Mouse (Mus musculus): ENCODE measurements around the gene 2310057N15Rik. TPM values are rescaled to one million over a fixed set of nuclear protein-coding genes. Genes with fewer than 3 reads are reported as not detected.

The 2310057N15Rik gene
- polyA plus RNA-seq, 1 experiment from 2014 or later, result not detected

Other genes with a start within 250 kb of the 2310057N15Rik start
- gene Cldn8, start 211.0 kb downstream of the 2310057N15Rik start, polyA plus RNA-seq (2015; fragmentation: Nextera tagmentation; extraction: Ambion mirVana), result not detected in 2 replicates
- gene Krtap24-1, start 161.9 kb downstream of the 2310057N15Rik start, polyA plus RNA-seq (2015; fragmentation: Nextera tagmentation; extraction: Ambion mirVana), result not detected in 2 replicates
- gene 2310079G19Rik, start 146.5 kb downstream of the 2310057N15Rik start, polyA plus RNA-seq (2015; fragmentation: Nextera tagmentation; extraction: Ambion mirVana), result not detected in 2 replicates
- not detected in 2 replicates for gene Krtap26-1, start 126.4 kb downstream of the 2310057N15Rik start, polyA plus RNA-seq (2015; fragmentation: Nextera tagmentation; extraction: Ambion mirVana)
- gene Krtap27-1, start 102.5 kb downstream of the 2310057N15Rik start, polyA plus RNA-seq (2015; fragmentation: Nextera tagmentation; extraction: Ambion mirVana), result not detected in 2 replicates
- not detected in 2 replicates for gene 2310061N02Rik, start 66.2 kb downstream of the 2310057N15Rik start, polyA plus RNA-seq (2015; fragmentation: Nextera tagmentation; extraction: Ambion mirVana)
- not detected in 2 replicates for gene Krtap13-1, start 45.3 kb downstream of the 2310057N15Rik start, polyA plus RNA-seq (2015; fragmentation: Nextera tagmentation; extraction: Ambion mirVana)
- gene Krtap13, start 22.6 kb downstream of the 2310057N15Rik start, polyA plus RNA-seq (2015; fragmentation: Nextera tagmentation; extraction: Ambion mirVana), result not detected in 2 replicates
- not detected in 2 replicates for gene 2310034C09Rik, start 15.4 kb downstream of the 2310057N15Rik start, polyA plus RNA-seq (2015; fragmentation: Nextera tagmentation; extraction: Ambion mirVana)
- gene Gm5965, start 3.7 kb upstream of the 2310057N15Rik start, polyA plus RNA-seq (2015; fragmentation: Nextera tagmentation; extraction: Ambion mirVana), result not detected in 2 replicates
- not detected in 2 replicates for gene Gm20741, start 38.0 kb upstream of the 2310057N15Rik start, polyA plus RNA-seq (2015; fragmentation: Nextera tagmentation; extraction: Ambion mirVana)
- gene Krtap15, start 46.0 kb upstream of the 2310057N15Rik start, polyA plus RNA-seq (2015; fragmentation: Nextera tagmentation; extraction: Ambion mirVana), result not detected in 2 replicates
- gene Krtap14, start 51.9 kb upstream of the 2310057N15Rik start, polyA plus RNA-seq (2015; fragmentation: Nextera tagmentation; extraction: Ambion mirVana), result not detected in 2 replicates
- not detected in 2 replicates for gene Krtap19-1, start 95.2 kb upstream of the 2310057N15Rik start, polyA plus RNA-seq (2015; fragmentation: Nextera tagmentation; extraction: Ambion mirVana)
- gene Krtap19-2, start 100.1 kb upstream of the 2310057N15Rik start, polyA plus RNA-seq (2015; fragmentation: Nextera tagmentation; extraction: Ambion mirVana), result not detected in 2 replicates
- gene Krtap19-3, start 103.8 kb upstream of the 2310057N15Rik start, polyA plus RNA-seq (2015; fragmentation: Nextera tagmentation; extraction: Ambion mirVana), result not detected in 2 replicates
- gene Krtap19-4, start 110.9 kb upstream of the 2310057N15Rik start, polyA plus RNA-seq (2015; fragmentation: Nextera tagmentation; extraction: Ambion mirVana), result not detected in 2 replicates
- not detected in 2 replicates for gene Krtap19-5, start 122.3 kb upstream of the 2310057N15Rik start, polyA plus RNA-seq (2015; fragmentation: Nextera tagmentation; extraction: Ambion mirVana)
- not detected in 2 replicates for gene Krtap19-9b, start 158.1 kb upstream of the 2310057N15Rik start, polyA plus RNA-seq (2015; fragmentation: Nextera tagmentation; extraction: Ambion mirVana)
- not detected in 2 replicates for gene Krtap16-3, start 188.7 kb upstream of the 2310057N15Rik start, polyA plus RNA-seq (2015; fragmentation: Nextera tagmentation; extraction: Ambion mirVana)
- not detected in 2 replicates for gene Krtap22-2, start 236.6 kb upstream of the 2310057N15Rik start, polyA plus RNA-seq (2015; fragmentation: Nextera tagmentation; extraction: Ambion mirVana)
- not detected in 2 replicates for gene Gm10229, start 241.1 kb upstream of the 2310057N15Rik start, polyA plus RNA-seq (2015; fragmentation: Nextera tagmentation; extraction: Ambion mirVana)

All from midbrain, embryonic 13.5 days (tissue).